Mouse (Mus musculus): ENCODE measurements around the gene 4930562C15Rik. TPM values are rescaled to one million over a fixed set of nuclear protein-coding genes. Genes with fewer than 3 reads are reported as not detected.
A peak's percentile ranks its signal among the peaks of the same experiment; 100 is the strongest.
"Not testable (repeated sequence)": the region's sequence is repeated elsewhere in the genome, so short reads cannot be mapped to it uniquely, and the experiment has no call there.

4930562C15Rik gene
- total RNA-seq (2021), result not detected
- not detected in 2 replicates for polyA plus RNA-seq (2012; rRNA removed)
- long read RNA-seq, result 0 reads

GRCm38 (mm10) chr16:4835191-4835590 is at the start of gene 4930562C15Rik:
TSS of gene 4930562C15Rik (plus strand) at chr16:4835416.
- no peak for DNase-seq

DNA sequence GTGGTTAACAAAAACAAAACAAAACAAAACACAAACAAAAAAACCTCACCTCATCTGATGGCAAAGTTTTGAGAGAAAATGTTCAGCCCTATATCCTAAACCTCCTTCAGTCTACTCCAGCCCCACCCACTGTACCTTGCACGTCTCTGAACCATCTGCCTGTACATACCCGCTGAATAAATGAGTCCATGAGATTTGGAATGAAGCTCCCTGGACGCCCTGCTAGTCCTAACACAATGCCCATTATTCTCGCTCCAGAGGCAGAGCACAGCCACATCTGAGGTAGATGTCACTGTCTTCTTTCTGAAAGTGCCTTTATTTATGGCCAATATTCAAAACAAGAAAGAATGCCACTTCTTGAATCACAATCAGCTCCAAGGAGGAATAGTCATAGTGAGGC is 49.5 kb upstream of the 4930562C15Rik start:
- DNase-seq, result no peak

DNA sequence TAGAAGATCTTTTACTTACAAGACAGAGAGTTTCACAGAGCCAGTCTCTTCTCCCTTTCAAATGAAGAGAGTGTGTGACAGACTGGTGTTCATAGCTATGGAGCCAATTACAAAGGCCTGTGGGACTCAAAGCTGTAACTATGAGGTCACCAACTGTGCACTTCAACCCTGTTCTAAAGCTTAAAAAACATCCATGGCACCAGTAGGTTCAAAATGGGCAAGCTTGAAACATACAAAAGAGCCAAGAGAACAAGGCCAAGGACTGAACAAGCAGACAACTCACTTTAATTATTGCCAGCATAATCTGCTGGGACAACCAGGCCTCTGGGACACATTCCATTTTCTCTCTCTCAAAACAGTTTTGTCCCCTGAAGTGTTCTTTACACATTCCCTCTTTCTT is 47.0 kb upstream of the 4930562C15Rik start:
- DNase-seq, result no peak

DNA sequence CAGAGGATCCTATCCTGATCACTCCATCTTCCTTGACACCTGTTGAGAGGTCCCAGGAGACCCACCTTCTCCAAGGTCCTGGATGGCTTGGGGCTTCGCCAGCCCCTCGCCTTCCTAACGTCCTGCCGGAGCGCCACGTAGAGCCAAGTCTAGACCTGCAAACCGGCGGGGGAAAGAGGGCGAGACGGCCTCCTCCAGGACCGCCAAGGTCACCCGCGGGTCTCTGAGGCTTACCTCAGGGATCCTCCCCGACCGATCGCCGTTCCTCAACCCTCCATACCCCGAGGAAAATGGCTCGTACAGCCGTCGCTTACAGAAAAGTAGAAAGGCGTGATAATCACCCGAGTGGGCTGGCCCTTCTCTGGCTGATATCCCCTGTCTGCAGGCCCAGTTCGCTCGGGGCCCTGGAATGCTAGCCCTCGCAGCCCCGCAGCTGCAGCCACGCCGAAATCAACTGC is 45.9 kb upstream of the 4930562C15Rik start:
- no peak for DNase-seq

GRCm38 (mm10) chr16:4789810-4790559 is 45.2 kb upstream of the 4930562C15Rik start, which contains the start of gene Cdip1:
TSS of gene Cdip1 (minus strand) at chr16:4790292.
- DNase-seq, result peak; percentile 97

DNA sequence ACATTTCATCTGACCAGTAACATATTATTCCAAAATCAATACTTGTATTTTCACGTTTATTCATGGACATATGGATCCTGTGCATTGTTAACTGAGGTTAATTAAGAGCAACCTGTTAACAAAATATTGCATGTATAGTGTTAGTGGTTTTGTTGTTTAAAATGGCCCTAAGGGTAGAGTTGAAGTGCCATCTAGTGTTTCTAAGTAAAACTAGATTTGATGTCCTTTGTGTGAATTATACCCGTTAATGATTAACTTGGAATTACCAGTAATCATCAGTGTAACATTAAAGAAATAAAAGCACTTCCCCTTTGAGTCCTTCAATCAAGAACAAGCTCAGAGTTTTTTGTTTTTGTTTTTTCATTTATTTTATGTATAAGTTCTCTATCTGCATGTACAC is 43.9 kb upstream of the 4930562C15Rik start:
- no peak for DNase-seq

DNA sequence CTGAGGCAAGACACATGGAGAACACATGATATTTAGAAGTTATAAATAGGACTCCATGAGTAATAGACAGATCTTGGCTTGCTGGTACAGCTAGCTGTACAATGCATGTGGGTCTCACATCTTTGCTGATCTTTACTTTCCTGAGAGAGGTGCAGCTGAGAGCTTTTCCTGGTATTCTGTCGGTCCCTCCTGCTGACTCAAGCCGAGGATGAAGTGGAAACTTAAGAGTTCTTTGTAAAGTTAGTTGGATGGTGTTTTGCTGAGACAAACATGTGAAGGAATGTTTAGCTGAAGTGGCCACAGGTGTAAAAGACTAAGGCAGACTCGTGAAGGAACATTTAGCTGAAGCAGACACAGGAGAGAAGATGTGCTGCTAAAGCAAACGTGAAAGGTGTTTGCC is 38.6 kb upstream of the 4930562C15Rik start:
- no peak for DNase-seq

- DNase-seq, result no peak
Measured at GRCm38 (mm10) chr16:4818349-4818748, 16.9 kb upstream of the 4930562C15Rik start.

DNA sequence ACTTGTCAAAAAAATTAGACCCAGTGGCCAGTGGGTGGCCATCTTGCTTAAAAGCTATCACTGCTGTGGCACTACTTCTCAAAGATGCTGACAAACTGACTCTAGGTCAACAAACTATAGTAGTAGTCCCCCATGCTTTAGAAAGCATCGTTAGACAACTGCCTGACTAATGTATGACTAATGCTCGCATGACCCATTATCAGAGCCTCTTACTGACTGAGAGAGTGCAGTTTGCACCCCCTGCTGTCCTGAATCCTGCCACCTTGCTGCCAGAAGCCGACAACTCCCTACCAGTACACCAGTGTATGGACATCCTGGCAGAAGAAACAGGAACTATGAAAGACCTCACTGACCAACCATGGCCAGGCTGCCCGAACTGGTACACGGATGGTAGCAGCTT is 10.8 kb upstream of the 4930562C15Rik start:
- DNase-seq, result not testable (repeated sequence)

GRCm38 (mm10) chr16:4827639-4828038 is 7.6 kb upstream of the 4930562C15Rik start:
- no peak for DNase-seq

GRCm38 (mm10) chr16:4829271-4829900 is 5.8 kb upstream of the 4930562C15Rik start:
- DNase-seq, result no peak

GRCm38 (mm10) chr16:4831650-4832419 is 3.4 kb upstream of the 4930562C15Rik start:
- peak; percentile 51 for DNase-seq

- no peak for DNase-seq
Measured at GRCm38 (mm10) chr16:4833858-4834257, 1.4 kb upstream of the 4930562C15Rik start.

GRCm38 (mm10) chr16:4837631-4838030 is 2.4 kb downstream of the 4930562C15Rik start:
- DNase-seq, result peak; percentile 30

DNA sequence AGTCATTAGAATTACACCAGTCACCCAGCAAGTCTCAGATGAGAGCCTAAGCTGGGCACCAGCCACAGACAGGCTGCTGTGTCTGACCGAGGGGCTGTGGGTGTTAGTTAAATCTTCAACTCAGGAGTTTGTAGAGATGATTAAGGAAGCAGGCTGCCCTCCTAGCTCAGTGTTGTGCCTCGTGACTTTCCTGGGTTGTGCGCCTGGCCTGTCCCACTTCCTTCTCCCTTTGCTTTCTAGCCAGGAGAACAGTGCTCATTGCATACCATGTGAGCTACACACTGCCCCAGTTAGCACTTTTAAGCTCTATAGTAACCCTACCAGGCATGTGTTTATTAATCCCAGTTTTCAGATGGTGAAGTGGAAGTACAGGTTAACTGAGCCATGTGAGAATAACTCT is 4.3 kb downstream of the 4930562C15Rik start:
- DNase-seq, result no peak

DNA sequence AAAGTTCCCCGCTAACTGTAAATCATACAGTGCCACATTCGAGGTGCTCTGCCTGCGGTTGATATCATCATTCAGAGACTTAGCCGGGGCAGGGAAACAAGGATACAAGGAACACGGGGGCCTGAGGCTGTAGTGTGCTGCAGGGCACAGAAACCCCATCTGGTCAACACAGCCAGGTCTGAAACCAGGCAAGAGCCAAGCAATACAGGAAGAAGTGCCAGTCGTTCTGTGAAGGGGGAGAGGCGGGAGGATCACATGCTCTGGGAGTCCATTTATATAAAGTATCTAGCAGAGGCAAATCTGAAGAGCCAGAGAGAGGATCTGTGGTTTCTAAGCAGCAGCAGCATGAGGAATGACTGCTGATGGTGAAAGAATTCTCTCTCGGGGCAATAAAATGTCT is 5.0 kb downstream of the 4930562C15Rik start:
- no peak for DNase-seq

- DNase-seq, result no peak
Measured at GRCm38 (mm10) chr16:4847041-4847440, 11.8 kb downstream of the 4930562C15Rik start.

DNA sequence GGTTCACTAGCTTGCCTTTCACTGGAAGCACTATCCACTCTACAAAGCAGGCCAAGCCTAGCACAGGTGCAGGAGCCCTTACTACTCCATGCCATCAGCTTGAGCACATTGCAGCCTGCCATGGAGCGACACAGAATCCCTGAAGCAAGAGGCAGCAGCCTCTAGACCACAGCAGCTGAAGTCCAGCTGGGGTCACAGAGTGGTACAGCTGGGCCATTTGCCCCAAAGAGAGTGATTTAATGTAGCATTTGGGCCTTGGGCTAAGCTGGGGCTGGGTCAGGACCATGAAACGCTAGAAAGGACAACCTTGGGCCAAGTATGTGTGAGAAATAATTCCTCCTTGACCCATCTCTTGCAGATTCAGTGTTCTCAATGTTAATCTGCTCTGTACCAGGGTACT is 12.9 kb downstream of the 4930562C15Rik start:
- DNase-seq, result peak; percentile 66

DNA sequence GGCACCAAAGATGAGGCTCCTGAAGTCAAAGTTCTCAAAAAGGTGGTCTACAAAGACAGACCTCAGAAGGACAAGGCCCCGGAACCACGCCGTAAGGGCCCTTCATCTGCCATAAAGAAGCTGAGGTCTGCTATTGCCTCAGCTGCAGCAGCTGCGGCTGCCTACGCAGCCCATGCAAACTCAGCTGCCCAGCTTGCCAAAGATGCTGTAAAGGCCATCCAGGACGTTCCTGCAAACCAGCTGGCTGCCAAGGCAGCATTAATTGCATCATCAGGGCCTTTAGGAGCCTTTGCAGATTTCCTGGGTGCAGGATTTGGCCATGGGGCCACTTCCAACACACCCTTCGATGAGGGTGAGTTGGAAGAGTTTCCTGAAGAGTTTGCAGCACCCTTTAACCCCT is 15.1 kb downstream of the 4930562C15Rik start:
- peak; percentile 75 for DNase-seq

DNA sequence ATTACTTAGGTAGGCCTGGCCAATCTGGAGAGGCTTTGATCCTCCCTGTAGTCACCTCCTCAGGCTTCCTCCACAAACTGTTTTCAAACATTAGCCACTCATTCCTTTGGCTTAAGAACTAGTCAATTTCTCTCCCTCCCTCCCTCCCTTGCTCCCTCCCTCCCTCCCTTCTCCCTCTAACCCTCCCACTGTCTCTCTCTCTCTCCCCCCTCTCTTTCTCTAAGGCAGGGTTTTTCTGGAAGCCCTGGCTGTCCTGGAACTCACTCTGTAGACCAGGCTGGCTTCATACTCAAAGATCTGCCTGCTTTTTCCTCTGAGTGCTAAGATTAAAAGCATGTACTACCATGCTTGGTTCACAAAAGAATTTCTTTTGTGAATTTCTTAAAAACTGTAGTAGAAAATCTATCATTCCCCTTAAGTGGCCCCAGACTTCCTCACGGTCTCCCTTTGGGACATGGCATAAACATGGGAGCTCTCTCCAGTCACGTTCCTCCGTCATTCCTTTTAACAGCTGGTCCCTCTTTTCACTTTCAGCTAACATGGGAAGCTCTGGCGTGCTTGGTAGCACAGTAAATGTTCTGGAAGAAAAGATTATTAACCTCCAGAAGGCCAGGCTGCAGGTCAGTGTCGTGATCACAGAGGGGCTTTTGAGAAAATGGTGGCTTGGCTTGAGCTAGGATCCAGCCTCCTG is 15.9 kb downstream of the 4930562C15Rik start:
- DNase-seq, result no peak

- peak; percentile 42 for DNase-seq
Measured at GRCm38 (mm10) chr16:4855046-4855650, 19.9 kb downstream of the 4930562C15Rik start.

DNA sequence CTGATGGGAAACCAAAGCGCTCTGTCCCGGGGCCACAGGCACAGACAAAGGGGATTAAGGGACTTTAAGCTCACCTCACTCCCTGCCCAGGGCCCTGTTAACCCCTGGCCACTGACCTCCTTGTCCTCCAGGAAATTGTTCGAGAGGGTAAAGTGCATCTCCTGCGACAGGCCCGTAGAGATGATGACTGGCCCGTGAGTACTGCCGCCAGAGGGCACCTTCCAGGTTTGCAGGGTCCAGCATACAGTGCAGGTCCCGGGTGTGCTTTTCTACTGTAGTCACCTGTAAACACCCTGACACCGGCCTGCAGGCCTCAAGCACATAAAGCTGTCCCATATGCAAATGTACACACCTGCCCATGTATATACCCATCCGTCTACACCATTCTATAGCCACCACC is 26.2 kb downstream of the 4930562C15Rik start:
- DNase-seq, result no peak
